Mouse (Mus musculus) heart, postnatal 14 days (tissue): ENCODE results near the gene Ampd2. TPM values are rescaled to one million over a fixed set of nuclear protein-coding genes. Genes with fewer than 3 reads are reported as not detected.

Source experiments
- DNase-seq, 2 experiments: peaks; one replicate each; pipeline ENCODE4 v3.0.0; 2021 to 2022
- intact Hi-C: fragments of 180-260 bp; cut with DNase I; formaldehyde crosslinking; loops from one replicate; pipeline ENCODE4 v1.15.1; 2025
- long read RNA-seq, 2 experiments: library from polyadenylated mRNA; stranded (forward); transcript quantifications; one replicate each; pipeline ENCODE4 v2.0.0; 2021
- total RNA-seq, 2 experiments: library from RNA; stranded (reverse); gene quantifications; 2 replicates each; pipeline ENCODE4 v1.2.3; 2021

The Ampd2 gene
- total RNA-seq, result 1 to 10 TPM; 7.5 to 8.7 TPM
- long read RNA-seq, experiment 1, partial matches to known transcripts, result 4 of 12 reads
- long read RNA-seq, experiment 1, other reads (novel, unspliced or antisense), result 4 of 12 reads
- long read RNA-seq, experiment 2, partial matches to known transcripts, result 6 of 16 reads
- long read RNA-seq, experiment 2, other reads (novel, unspliced or antisense), result 6 of 16 reads

DNA sequence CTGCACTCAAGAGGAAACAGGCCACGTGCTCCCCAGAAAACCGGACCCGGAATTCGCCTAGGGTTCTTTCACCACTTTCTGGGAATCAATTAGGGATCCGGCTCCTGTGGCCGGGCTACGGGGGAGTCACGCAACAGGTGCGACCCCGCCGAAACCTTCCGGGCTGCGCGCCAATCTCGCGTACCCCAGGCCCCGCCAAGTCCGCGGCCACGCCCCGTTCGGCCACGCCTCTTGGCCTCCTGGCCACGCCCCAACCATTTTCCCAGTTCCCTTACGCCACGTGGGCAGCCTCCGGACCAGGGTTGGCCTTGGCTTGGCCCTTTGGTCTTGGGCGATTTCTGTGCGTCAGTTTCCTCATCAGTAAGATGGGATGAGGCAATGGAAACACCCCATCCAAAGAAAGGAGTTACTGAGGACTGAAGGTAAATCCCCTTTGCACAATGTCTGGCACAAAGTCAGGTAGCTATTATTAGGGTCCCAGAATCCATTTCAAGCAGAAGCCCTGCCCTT is at the start of gene Ampd2:
Ampd2 (minus strand) TSS at position 182 of the 510 bp plus-strand sequence.
- intact Hi-C loops, result no loop called here
- peak; percentile 81 to 89 for DNase-seq

DNA sequence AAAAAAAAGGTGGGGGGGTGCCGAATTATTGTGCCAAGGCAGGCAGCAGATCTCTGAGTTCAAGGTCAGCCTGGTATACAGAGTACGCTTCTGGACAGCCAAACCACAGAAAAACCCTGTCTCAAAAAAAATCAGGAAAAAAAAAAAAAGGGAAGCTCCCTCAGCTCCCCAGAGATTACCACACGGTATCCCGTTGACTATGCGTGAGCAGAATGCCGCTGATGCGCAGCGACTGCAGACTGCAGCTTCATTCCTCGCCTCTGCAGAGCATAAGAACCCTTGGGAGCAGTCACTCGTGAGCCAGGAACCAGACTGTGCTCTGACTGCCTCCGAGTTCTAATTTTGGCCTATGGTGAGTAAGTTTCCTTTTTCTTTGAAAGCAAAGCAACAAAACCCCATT is 48.2 kb upstream of the Ampd2 start:
- peak in 1 of 2 experiments; percentile 19 for DNase-seq
- intact Hi-C loops, result loop anchor here (5.0 kb wide), 1 partner anchor 42 kb away; the partner anchor contains the start of gene Gnat2

DNA sequence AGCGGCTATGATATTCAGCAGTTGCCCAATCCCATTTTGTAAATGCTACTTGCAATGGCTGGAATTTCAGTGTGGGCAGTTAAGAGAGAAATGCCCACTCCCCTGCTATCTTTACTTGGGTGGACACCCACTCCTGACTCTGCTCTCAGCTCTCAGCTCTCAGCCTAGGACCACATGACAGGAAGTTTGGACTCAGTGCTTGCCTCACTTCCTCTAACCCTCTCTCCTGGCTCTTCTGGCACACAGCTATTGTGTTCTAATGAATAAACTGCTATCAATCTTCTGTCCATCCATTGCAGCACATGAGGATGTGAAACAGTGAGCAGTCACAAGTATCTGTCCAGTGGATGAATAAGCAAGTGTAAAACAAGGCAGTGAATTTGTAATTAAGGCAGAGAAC is 46.0 kb upstream of the Ampd2 start:
- intact Hi-C loops, result loop anchor here (5.0 kb wide), 1 partner anchor 40 kb away; the partner anchor contains the start of gene Gnat2
- no peak for DNase-seq

DNA sequence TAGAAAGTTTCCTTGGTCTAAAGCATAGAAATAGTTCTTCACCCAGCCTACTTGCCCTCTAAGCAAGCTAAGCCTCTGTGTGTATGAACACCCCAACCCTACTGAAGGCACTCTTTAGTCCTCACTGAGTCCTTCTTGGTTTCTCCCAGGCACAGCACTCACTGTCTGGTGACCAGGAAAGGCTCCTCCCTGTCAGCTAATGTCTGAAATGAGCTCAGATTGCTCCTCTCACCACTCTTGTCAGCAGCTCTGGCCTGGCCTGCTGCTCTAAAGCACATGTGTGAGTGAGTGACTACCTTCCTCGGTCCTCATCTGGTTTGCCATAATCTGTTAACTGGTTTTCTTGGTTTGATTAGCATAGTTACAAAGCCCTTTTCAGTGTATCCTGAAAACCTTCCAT is 45.4 kb upstream of the Ampd2 start:
- no peak for DNase-seq
- intact Hi-C loops, result loop anchor here (5.0 kb wide), 1 partner anchor 40 kb away; the partner anchor contains the start of gene Gnat2

DNA sequence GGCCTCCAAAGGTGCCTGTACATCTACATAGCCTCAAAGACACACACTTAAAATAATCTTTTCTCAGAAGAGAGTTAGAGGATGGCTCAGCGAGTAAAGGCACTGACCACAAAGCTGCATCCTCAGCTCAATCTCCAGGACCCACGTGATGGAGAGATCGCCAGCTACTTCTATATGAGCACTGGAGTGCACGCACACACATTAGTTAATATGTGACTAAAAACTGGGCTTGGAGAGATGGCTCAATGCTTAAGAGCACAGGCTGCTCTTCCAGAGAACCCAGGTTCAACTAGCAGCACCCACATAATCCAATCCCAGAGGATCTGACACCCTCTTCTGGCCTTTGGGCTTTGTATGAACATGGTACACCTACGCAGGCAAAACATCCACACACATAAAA is 44.8 kb upstream of the Ampd2 start:
- DNase-seq, result no peak
- intact Hi-C loops, result loop anchor here (5.0 kb wide), 1 partner anchor 39 kb away; the partner anchor contains the start of gene Gnat2

DNA sequence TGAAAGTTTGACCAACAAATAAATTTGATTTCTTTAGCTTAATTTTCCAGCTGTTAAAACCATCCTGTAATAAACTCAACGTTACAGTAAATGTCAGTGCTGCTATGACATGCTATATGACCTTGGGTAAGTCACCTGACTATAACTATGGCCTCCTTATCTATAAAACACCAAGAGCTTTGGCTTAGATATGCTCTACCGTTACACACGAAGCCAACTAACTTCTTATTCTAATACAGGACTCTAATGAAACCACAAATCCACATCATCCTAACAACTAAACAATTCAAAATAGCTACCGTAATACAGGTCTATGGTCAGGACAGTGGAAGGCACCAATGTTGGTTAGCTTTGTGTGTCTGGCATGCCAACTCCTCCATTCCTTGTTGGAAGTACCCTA is 43.4 kb upstream of the Ampd2 start:
- intact Hi-C loops, result loop anchor here (5.0 kb wide), 1 partner anchor 38 kb away; the partner anchor contains the start of gene Gnat2
- DNase-seq, result no peak

DNA sequence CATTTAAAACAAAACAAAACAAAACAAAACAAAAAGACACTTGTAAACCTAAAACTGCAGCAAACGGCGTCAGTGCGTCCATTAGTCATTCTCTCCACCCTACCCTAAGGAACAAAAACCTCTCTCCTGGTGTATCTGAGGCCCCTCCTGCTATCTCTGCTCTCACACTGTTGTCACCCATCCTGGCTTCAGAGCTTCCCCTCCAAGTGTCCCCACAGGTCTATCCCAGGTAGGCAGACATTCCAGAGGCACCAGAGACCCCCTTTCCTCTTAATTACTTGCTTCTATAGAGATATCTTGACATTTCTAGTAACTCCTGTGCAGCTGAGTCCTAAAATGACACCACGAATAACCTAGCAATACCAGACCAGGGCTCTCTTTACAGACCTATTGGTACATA is 42.9 kb upstream of the Ampd2 start:
- DNase-seq, result no peak
- intact Hi-C loops, result no loop called here

DNA sequence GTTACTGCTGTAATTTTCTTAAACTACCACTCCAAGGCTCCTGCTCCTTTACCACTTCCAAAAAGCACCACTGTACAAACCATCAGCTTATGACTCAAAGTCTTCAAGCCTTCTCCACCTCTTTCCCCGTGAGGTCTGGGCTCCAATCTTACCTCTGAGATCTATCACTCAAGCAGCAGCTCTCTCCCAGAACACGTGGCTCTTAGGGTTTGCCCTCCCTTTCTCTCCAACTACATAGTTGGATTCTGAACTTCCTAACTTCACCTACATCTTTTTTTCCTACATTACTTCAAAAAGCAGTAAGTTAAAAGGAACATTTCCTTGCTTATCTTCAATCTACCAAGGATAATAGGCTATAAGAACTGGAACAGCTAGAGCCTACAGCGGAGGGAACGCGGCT is 42.1 kb upstream of the Ampd2 start:
- intact Hi-C loops, result no loop called here

DNA sequence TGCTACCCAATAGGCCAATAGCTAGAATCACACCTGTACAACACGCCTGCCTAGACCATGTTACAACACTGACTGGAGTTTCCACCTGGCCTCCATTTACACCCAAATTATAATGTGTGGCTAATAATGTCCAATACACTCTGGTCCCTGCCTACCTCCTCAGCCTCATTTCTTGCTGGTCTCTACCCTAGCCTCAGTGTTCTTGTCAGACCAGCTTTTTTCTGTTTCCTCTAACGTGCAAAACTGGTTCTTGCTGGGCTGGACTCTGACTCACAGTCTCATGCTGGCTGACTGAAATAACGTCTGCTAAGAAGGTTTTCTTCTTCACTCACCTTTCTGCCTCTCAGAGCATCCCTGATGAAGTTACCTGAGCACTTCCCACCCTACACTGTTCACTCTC is 39.9 kb upstream of the Ampd2 start:
- intact Hi-C loops, result no loop called here
- no peak for DNase-seq

More for the DNA sequence above, 42.1 kb upstream of the Ampd2 start:
- DNase-seq, result no peak

DNA sequence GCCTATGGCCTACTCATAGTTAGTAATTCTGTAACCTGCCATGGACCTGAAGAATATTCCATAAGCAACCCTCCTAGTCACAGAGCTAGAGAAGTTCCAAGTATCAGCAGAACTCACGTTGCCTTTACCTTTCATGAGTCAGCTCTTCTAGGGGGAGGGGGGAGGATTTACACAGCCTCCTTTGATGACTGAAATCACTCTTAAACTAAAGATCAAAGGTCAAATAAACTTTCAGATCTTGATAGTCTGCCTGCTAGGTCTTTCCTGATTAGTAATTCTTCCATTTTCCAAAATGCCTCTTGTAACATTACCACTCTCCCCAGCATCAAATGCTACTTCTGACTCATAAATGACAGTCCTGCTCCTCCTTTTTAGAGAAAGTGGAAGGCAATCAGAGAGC is 37.7 kb upstream of the Ampd2 start:
- DNase-seq, result no peak
- intact Hi-C loops, result no loop called here

DNA sequence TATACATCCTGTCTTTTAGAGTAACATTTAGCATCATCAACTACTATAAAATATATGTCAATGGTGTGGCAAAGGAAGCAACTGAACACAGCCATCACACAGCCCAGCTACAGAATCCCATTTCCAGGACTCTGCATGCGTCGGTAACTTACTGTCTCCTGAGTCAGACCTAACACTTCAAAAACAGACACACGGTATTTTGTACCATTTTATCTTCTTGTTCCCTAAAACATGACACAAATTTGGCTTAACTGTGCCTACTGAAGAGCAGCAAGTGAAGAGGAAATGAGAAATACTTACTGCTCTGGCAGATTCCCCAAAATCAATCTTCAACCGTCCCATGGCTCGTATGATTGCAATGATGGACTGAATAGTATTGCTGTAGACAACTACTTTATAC is 36.8 kb upstream of the Ampd2 start:
- DNase-seq, result no peak
- intact Hi-C loops, result no loop called here

DNA sequence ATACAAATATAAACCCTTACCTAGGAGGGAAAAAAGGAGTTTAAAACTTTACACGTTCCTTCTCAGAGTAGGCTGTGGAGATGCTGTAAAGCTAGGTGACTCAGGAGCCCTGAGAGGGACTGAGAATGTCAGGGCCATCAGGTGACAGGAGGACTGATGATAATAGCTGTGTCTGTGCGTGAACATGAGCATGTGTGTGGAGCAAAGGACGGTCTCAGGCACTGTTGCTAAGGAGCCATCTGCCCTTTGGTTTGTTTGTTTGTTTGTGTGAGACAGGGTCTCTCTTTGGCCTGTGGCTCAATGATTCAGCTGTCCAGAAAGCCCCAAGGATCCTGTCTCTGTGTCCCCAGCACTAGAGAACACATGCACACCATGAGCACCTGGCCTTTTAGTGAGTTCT is 34.6 kb upstream of the Ampd2 start:
- intact Hi-C loops, result no loop called here
- no peak for DNase-seq

DNA sequence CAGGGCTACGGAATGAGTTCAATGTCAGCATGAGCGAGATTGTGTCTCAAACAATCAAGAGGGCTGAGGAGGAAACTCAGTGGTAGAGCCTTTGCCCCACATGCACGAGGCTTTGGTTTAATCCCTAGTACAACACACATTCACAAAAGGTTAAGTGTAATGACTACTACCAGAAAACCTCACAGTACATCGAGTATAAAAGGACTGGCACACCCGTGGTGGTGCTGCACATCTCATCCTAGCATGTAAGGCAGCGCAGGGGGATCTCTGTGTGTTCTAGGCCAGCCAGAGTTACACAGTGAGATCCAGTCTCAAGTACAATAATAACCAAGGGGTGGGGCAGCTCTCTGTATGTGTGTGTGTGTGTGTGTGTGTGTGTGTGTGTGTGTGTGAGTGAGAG is 31.0 kb upstream of the Ampd2 start:
- intact Hi-C loops, result no loop called here
- no peak for DNase-seq

DNA sequence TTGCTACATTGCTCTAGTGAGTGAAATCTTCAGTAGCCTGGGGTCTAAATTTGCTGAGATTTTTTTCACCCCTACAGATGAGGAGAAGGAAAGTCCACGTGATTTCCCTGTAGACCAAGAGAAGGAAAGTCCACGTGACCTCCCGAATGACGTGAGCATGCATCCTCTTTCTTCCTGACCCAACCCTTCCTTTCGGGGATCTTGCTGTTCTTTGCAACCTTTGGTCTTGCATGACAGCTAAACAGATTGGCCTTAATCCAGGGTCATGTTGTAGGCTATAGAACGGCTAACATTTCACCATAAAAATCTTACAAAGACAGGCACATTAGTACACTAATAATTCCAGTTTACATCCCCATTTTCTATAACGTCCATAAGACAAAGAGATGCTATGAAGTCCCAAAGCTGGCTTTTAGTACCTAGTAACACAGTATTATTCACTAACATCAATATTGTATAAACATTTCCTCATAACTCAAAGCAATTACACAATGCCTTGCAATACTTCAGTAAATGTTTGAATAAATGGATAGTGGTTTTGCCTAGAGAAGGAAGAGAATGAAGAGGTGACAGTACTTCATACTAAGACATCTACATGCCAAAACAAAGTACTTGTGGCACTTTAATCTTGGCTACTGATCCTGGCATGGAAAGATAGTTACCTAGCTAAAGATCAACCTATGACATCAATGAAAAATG is 27.3 kb upstream of the Ampd2 start:
- intact Hi-C loops, result no loop called here
- DNase-seq, result no peak

DNA sequence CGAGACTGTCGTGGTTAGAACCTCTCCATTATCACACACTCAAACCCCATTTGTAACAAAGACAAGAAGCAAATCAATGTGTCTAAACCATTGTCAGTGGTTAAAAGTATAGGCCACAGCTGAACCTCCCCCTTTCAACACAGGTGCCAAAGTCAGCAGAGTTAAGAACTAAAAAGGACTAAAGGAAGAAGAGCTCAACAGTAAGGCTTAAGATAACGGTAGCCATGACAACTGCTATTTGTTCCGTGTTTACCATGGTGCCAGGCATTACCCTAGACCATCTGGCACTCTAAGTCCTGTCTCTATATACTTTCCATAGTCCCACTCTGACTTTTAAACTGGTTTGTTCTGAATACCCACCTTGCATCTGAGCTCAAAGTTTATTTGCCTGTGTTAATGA is 26.2 kb upstream of the Ampd2 start:
- no peak for DNase-seq
- intact Hi-C loops, result no loop called here

DNA sequence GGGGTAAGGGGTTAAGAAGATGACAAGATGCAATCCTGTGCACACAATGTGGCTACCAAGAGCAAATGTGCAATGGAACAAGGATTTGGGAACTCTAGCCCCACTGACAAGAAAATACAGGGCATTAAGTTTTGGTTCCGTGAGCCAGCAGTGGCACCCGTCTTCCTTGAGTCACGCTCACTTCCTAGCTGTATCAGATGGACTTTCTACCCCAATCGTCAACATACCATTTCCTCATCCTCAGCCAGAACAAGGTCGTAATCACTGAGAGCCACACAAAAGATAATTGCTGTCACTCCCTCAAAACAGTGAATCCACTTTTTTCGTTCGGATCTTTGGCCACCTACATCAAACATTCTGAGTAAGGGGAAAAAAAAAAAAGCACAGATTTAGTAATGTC is 25.8 kb upstream of the Ampd2 start:
- intact Hi-C loops, result no loop called here
- DNase-seq, result no peak

DNA sequence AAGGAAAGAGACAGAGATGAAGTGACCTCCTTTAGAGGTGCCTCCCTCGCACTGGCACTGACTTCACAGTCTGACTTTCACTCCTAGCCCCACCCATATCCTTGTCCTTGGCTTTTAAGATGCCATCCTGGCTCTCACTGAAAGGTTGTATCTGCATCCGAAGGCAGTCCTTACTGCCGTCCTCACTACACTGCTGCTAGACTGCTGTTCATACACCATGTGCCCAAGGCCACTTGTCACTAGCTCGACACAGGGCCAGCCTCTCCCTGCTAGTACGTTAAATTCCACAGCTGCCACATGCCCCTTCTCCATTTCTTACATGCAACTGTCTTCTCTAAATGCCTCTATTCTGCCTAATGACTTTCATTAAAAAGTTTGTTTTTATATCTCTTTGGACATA is 24.9 kb upstream of the Ampd2 start:
- DNase-seq, result no peak
- intact Hi-C loops, result no loop called here

DNA sequence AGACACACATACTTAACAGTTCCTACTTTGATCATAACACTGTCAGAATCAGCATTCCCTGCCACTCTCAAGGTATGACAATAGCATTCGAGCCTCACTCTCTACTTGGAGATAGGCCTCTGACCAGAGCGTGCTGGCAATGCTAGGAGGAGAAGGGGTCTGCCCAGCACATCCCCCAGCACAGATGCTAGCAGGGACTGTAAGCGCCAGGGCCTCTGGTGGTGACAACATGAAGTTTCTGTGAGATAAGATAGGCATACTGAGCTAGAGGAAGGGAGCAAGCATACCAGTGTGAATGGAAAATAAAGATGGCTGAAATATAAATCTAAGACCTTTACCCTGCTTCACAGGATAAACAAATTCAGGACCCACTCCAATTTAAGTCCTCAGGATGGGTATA is 18.8 kb upstream of the Ampd2 start:
- intact Hi-C loops, result no loop called here
- no peak for DNase-seq

DNA sequence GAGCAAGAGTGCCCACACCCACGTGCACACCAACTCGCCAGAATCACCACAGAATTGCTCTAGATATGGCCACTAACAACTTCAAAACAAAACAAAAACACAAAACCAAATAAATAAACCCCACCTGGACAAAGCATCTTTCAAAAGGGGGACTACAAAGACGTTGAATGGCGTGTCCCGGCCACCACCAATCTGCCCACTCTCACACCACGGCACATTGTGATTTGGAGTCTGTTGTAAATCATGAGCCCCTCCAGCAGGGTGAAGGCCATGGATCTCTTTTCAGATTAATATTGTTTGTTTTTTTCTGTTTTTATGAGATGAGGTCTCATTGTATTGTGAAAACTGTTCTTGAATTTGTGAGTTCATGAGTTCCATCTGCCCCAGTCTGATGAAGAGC is 15.6 kb upstream of the Ampd2 start:
- DNase-seq, result no peak
- intact Hi-C loops, result no loop called here

DNA sequence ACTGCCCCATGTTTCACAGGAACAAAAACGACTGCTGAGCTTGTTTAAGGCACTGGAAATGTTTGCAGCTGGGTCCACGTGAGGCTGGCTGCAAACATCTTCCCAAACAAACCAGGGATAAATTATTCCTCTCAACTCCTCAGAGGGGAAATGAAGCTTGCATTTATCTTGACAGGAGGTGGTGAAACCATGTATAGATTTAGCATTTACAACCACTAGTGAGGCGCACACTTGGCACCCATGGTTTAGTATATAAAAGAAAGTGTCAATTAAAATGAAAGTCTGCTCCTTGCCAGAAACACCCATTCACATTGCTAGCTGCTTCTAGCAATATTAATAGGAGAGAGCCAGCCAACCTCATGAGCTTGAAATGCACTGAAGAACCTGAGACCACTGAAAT is 15.1 kb upstream of the Ampd2 start:
- no peak for DNase-seq
- intact Hi-C loops, result no loop called here

DNA sequence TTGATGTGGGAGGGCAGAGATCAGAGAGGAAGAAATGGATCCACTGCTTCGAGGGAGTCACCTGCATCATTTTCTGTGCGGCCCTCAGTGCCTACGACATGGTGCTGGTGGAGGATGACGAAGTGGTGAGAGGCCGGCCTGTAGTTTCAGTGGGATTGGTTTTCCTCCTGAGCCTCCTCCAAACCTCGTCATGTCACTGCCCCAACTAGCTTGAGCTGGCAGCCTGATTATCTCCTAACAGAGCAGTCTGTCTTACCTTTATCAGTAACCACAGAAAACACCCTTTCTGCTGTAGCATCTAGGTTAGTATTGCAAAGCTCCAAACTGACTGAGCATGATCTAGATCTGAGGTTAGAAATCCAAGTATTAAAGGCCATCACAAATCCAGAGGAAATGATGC is 11.9 kb upstream of the Ampd2 start:
- intact Hi-C loops, result no loop called here
- DNase-seq, result no peak

DNA sequence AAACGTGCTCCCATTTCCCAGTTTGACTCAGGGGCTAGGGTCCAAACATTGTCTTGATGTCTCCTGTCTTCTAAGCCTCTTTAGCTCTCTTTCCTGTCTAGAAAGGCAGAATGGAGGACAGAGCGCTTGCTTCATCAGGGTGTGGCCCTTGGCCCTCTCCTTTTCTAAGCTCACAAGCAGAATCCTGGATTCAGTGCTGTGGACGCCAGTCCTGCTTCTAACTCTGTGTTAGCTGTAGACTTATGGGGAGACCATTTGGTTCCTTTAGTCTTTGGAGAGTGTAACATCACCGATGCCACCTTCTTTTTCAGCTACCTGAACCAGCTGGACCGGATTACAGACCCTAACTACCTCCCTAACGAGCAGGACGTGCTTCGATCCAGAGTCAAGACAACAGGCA is 11.2 kb upstream of the Ampd2 start:
- no peak for DNase-seq
- intact Hi-C loops, result no loop called here
